Mouse (Mus musculus): ENCODE results near the gene Thop1.

DNA sequence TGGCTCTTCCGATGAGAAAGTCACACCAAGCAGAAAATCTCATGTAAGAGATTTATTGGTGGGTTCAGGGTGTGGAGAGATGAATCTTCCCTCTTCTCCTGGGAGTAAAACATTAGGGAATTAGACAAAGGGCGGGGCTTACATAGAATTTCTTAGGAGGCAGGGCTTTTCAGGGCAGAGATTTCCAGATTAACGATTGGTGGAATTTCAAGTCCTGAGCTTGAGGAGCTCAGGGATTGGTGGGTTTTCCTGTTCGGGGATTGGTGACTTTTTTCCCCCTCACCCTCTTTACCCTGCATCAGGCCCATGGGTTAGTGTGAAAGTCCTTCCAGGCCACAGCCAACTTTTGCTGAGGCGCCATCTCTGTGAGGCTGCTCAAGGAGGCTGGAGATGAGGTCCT, 1.1 kb upstream of the Thop1 start:
- TF ChIP-seq CTCF (IDR thresholded peaks at IDR 0.05; ENCODE audit: low read depth), result no peak
- no peak for TF ChIP-seq EP300 (IDR thresholded peaks at IDR 0.05; ENCODE audit: low read depth)
